Mouse (Mus musculus) intestine, embryonic 15.5 days (tissue): ENCODE measurements around the gene Cyp2d26. TPM values are rescaled to one million over a fixed set of nuclear protein-coding genes. Genes with fewer than 3 reads are reported as not detected.

Experiments used
- ATAC-seq: fragments of 200-750 bp; cut with Nextera tagmentation; 2 replicates; pipeline ENCODE4 v1.8.0; 2017; ENCODE audit warnings: moderate TSS enrichment, moderate library complexity
- H3K27ac ChIP-seq: fragments of 300-500 bp; sonication (generic); 2 replicates; pipeline ENCODE4 v1.5.1; 2015; ENCODE audit warnings: mild to moderate bottlenecking, inconsistent platforms
- H3K27me3 ChIP-seq: fragments of 300-500 bp; sonication (generic); replicated peaks from 2 replicates; pipeline ENCODE4 v1.6.1; 2015; ENCODE audit warnings: inconsistent platforms
- H3K36me3 ChIP-seq: fragments of 300-500 bp; sonication (generic); 2 replicates; pipeline ENCODE4 v1.6.1; 2015; ENCODE audit warnings: inconsistent platforms
- H3K4me1 ChIP-seq: fragments of 300-500 bp; sonication (generic); replicated peaks from 2 replicates; pipeline ENCODE4 v1.6.1; 2015; ENCODE audit warnings: inconsistent platforms
- H3K4me2 ChIP-seq: fragments of 300-500 bp; sonication (generic); replicated peaks from 2 replicates; pipeline ENCODE4 v1.6.1; 2015; ENCODE audit warnings: mild to moderate bottlenecking, inconsistent platforms
- H3K4me3 ChIP-seq: fragments of 300-500 bp; sonication (generic); replicated peaks from 2 replicates; pipeline ENCODE4 v1.5.1; 2015; ENCODE audit warnings: inconsistent platforms
- H3K9ac ChIP-seq: fragments of 300-500 bp; sonication (generic); 2 replicates; pipeline ENCODE4 v1.6.1; 2015; ENCODE audit warnings: inconsistent platforms
- H3K9me3 ChIP-seq: fragments of 300-500 bp; sonication (generic); 2 replicates; pipeline ENCODE4 v1.6.1; 2016; ENCODE audit warnings: inconsistent platforms
- WGBS: fragments of 180-500 bp; shearing (Covaris S2); methylation state at CpG from one replicate; pipeline ENCODE4 v1.1.7; 2015; 5-methylcytosine and 5-hydroxymethylcytosine counted together
- polyA plus RNA-seq: library from polyadenylated mRNA; unstranded; fragments of >200 nt; fragmentation: Nextera tagmentation; extraction: Ambion mirVana; gene quantifications from 2 replicates; pipeline ENCODE4 v1.2.1, GENCODE M21; 2015

Cyp2d26 gene
- polyA plus RNA-seq, 1 experiment from 2014 or later, result 12.0 TPM

DNA sequence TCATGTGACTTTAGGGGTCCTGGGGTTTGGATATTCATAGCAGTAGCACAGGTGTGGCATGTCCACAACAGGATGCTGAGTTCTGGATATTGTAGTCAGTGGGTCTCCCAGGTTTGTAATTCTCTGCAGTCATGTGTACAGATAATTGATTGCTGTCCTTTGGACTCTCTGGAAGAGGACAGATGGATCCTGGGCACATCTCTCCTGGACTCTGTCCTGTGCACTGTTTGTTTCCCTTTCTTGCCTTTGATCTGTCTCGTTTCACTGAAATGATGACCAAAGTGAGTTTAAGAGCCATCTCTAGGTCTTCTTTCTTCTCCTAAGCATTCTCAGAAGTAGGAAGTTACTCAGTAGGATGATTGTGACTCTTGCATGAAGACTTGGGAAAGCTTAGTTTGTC, 46.6 kb downstream of the Cyp2d26 start:
- Histone ChIP-seq H3K36me3 (no peaks in the 10 kb centered on the region), H3K4me3 (no peak overlapping the region), H3K9me3 (no peaks in the 10 kb centered on the region), H3K4me1 (no peaks in the 10 kb centered on the region), H3K27me3 (no peaks in the 10 kb centered on the region), H3K4me2 (no peak overlapping the region), H3K9ac (no peak overlapping the region), H3K27ac (no peak overlapping the region)
- ATAC-seq, result no peak
- WGBS, result 17% methylated on average over 1 of the region's 1 CpGs

Other genes starting within 250 kb of the Cyp2d26 start
- not detected in 2 replicates for gene Cyp2d12, start 239.2 kb downstream of the Cyp2d26 start, polyA plus RNA-seq
- not detected in 2 replicates for gene Cyp2d34, start 173.3 kb downstream of the Cyp2d26 start, polyA plus RNA-seq
- gene Cyp2d40, start 30.1 kb downstream of the Cyp2d26 start, polyA plus RNA-seq, result not detected in 2 replicates
- gene Tcf20, start 193.6 kb upstream of the Cyp2d26 start, polyA plus RNA-seq, result 7.0 and 7.7 TPM in 2 replicates
- gene Nfam1, start 239.0 kb upstream of the Cyp2d26 start, polyA plus RNA-seq, result 3.7 and 3.8 TPM in 2 replicates